Mouse (Mus musculus) thymus, postnatal 36 days (tissue): ENCODE results near the gene Lexm.

Source experiments
- DNase-seq, 2 experiments: peaks; one replicate each; pipeline ENCODE4 v3.0.0; 2022; ENCODE audit warnings: mixed read lengths in 2 of 2

Gene Lexm

DNA sequence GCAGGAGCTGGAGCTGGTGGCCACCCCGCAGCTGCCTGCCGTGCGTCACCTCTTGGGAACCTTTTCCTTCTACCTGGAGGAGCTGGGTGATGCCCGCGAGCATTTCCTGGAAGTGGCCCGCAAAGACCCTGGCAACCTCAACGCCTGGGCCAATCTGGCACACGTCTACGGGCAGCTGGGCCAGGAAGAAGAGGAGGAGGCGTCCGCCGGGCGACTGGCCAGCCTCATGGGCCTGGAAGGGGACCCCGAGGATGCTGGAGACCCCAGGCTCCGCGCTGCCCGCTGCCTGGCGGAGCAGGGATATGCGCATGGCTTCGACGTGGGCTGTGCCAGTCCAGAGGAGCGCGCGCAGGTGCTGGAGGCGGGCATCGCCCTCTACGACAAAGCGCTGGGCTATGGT, 5.7 kb upstream of the Lexm start:
- no peak for DNase-seq

DNA sequence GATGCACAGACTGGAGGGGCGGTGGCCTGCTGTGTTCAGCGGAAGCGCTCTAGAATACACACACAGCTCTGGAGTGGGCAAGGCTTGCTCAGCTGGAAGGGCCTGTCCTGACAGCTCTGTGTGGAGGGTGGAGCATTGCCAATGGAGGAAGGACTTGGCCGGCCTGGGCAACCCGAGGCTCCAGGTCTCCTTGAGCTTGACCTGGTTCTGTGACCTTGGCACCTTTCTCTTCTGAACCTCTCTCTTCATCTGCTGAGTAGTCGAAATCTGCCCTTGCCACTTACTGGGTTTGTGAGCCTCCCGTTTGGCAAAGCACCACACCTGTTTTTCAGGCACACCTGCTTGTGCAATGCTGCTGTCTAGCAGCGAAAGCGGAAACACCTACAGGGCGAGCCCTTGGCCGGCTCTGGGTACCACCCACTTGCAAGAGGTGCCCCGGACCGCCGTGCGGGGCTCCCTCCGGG, 5.0 kb upstream of the Lexm start, which contains the start of gene Ttc22:
Gene Ttc22 (plus strand): TSS at position 403 of the 464 bp plus-strand sequence.
- no peak for DNase-seq

DNA sequence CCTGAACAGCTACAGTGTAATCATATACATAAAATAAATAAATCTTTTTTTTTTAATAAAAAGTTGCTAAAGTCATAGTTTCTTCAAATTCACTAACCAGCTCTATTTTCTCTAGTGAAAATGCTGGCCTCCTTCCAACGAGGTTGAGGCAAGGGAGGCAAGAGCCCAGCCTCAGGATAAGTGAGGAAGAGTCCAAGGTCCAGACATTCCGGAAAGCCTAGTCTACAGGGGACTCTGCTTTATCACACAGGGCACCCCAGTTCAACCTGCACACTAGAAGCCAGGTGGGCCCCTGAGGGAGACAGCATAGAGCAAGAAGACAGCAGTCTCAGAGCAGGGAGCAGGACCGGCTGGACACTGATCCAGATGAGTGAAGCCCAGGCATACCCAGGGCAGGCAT, 4.4 kb upstream of the Lexm start:
- no peak for DNase-seq

DNA sequence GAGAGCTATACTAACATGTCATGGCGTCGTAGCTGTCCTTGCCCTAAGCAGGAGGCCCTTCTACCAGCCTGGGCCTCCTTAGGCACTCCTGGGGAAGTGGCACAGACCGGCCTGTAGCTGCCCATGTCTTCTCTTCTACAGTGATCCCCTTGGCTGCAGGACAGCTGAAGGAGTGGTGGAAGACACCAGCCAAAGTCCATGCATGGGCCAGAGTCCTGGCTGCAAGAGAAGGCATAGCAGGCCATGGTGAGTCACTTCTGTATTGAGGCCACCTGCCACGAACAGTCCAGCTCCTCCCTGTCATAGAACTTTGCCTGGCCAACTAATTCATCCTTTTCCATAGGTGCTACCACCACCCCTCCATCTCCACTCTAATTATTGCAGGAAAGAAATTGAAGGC, 1.9 kb upstream of the Lexm start:
- DNase-seq: no peak

DNA sequence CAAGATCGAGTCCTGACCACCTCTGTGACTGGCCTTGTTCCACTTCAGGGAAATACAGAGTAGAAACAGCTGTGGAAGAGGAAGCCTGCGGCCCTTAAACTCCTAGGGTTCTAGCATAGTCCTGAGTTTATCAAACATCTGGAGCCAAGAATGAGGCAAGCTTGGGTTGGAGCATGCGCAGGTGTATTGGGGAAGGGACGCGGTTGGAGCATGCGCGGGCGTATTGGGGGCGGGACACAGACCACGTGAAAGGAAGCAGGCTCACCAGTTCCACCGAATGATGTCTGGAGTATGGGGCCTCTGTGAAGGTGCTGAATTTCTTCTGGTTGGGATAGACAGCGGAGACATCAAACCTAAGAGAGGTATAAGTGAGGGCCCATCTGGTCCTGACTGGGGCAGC, 1.4 kb downstream of the Lexm start:
- peak; percentile 22 to 52 for DNase-seq

DNA sequence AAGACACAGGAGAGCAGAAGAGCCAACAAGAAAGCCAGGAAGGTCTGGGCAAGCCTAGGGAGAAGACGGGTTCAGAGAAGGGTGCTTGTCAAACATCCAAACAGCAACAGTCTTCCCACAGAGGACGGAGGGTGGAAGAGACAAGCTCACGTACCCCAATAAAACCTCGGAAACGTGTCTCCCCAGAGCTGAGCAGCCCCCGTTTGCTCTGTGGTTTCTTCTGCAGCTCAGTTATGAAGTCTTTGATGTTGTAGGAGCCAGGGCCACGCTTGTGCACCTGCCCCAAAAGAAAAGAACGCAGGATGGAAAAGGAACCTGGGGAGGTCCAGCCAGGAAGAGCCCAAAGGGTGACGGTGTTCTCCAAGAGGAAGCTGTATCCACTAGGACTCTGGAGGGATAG, 2.2 kb downstream of the Lexm start:
- peak; percentile 55 to 66 for DNase-seq

DNA sequence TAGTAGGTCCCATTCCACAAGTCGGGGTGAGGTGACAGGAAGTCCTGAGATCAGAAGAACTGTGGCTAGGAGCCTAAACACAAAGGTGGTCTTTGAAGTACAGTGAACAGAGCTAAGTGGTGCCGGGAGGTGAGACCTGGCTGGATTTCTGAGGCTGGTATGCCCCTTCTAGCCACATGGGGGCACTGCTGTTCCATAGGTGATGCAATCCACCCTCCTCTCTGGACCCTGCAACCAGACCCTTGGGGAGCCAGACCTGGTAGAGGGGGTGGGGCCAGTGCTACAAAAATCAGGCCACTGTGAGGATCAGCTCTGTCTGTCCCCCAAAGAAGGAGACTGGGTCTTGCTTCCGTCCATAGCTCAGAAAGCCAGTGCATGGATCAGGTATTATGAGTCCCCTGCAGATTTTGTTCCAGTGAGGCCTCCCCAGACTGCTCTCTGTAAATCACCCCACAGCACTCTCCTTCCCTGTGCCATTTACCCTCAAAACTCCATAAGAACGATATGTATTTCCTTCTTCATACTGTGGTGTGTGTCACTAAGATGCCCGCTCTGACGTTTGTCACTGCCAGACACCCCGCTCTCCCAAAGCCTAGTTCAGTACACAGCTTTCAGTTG, 2.8 kb downstream of the Lexm start:
- peak; percentile 83 to 85 for DNase-seq

DNA sequence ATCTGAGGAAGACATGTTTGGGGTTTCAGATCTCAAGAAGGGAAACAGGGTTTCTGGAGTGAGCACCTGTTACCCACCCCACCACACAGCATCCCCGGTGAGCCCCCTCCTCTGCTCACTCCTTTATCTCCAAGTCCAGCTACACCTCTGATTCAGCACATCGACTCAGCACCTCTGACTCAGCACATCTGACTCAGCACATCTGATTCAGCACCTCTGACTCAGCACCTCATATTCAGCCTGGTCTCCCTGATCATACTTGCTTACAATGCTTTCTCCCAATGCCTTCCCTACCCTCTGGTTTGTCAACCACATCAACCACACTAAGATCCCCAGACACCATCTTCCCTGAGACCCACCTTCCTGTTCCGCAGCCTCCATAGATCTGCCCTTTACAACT, 3.5 kb downstream of the Lexm start:
- peak; percentile 32 to 55 for DNase-seq

DNA sequence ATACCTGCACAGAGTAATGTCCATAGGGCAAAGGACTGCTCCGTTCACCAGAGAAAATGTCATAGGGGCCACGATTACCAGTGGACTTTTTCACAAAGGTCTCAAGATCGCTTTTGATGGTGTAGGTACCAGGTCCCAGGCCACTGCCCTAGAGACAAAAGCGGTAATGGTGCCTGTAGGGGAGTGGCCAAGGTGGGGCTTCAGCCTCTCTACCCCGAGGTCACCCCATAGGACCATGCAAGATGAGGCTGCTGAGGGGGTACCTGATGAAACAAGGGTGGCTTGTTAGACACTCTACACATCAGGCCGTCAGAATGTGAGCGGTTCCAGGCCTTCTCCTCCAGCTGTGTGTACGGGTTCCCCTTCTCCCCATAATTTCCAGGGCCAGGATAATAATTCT, 3.9 kb downstream of the Lexm start:
- no peak for DNase-seq

DNA sequence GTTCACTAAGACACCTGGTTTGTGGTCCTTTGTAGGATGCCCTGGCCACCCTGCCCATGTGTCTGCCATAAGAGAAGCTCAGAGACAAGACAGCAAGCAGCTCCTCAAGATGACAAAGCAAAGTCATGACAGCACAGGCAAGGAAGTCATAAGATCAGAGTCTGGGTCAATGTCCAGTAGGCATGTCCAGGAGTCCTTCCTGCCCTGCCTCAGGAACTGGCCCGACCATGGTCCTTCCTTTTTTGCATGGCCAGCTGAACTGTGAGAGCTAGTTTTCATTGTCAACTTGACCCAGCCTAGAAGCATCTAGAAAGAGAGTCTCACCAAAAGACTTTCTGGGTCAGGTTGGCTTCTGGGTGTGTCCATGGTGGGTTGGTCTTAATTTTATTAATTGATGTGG, 9.1 kb downstream of the Lexm start:
- DNase-seq: no peak

DNA sequence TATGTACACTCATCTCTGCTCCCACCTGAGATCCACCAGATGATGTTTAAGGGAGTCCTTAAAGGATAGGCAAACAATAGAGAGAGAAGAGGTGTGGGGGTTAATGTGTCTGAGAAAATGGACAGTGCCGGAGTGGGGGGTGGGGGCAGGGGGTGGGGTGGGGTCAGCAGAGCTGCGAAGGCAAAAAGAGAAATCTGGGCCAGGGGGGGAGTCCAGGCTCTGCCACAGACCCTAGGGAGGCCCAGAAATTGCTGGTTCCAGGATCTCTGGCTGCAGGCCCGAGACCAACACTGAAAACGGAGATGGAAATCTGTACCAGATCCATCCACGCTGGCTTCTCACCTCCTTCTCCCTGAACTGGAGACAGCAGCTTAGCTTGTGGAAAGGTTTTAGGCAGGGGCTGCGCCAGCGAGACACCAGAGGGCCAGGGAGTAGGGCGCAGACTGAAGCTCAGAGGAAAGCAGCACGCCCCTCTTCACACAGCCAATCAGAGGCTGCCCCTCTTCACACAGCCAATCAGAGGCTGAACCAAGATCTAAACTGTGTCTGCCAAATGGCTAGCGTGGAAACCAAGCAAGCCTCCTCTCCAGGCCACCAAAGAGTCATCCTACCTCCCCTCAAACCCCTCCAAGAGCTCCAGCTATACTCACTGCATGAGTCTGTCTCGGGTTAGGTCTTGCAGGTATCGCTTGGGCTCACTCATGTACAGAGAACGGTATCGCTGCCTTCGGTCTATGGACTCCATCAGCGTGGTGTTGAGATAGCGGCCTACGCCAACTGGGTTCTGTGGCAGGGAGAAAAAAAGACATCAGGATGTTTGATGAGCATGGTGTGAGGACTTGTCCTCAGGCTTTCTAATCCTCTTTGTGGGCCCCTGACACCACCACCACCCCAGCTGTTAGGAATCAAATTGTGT, 10.1 kb downstream of the Lexm start:
- DNase-seq: no peak

DNA sequence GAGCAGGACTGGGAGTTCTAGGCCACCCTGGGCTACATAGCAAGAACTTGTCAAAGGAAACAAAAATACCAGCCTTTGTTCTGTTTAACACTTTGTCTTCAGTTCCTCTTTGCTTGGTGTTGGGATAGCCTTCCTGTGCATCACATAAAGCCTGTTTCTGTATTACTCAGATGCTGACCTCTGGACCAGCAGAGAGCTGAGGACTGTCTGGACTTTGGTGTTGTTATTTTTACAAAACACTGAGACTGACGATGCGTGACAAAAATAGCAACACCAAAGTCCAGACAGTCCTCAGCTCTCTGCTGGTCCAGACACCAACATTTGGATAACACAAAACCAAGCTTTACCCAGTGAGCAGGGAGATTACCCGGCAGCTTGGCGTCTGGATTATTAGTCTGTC, 16.3 kb downstream of the Lexm start:
- DNase-seq: no peak

DNA sequence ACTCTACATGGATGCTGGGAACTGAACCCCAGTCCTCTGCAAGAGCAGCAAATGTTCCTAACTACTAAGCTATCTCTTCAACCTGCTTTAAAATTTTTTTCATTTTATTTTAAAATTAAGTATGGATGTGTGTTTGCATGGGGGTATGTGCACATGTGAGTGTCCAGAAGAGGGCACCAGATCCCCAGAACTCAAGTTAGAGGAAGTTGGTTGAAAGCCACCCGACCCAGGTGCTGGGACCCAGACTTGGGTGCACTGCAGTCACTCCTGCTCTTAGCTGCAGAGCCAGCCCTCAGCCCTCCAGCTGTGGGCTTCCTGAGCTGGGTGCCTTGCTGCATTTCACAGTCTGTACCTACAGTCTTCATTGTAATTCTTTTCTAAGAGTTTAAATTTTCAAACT, 17.6 kb downstream of the Lexm start:
- DNase-seq: no peak

DNA sequence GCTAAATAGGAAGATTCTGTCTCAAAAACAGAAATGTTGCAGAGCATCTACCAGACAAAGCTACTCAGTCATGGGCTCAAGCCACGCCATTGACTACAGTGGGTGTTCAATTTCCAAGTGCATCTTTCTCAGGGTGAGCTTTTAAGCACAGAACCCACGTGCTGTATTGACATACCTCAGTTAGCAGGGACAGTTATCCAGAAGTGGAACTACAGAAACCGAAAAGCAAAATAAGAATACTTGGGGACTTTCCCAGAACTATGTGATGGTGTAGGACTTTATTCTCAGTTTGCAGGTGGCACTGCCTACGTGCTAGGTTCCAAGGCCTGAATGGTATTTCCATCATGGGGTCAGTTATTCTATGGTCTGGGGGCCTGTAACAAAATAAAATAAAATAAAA, 19.3 kb downstream of the Lexm start:
- DNase-seq: no peak

DNA sequence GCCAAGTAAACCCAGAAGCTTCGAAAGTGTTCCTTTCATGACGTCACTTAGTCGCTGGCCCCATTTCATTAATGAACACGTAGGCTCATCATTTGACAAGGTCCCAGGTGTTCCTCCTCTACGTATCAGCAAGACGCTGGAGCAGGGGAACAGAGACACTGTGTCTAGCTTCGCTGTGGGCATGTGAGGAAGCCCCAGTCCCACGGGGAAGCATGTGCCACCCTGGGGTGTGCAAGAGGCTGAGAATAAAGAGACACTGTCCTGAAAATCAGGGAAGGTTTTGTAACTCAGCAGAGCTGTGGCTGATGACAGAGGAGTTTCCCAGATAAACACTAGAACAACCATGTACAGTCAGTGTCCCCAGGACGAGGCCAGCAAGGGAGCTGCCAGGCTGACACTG, 20.0 kb downstream of the Lexm start:
- DNase-seq: no peak

DNA sequence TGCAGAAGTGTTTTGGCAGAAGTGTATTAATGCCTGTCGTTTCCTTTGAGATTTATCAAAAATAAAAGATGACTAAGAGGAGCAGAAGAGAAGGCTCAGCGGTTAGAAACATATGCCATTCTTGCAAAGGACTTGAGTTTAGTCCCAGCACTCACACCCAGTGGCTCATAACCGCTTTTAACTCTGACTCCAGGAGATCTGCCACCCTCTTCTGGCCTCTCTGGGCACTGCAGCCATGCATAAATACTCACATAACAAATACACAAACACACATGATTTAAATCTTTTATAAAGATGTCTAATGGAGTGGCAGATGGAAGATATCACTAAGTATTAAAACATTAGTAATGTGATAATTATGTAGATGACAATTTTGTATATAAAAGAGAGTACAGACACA, 20.8 kb downstream of the Lexm start:
- DNase-seq: no peak

DNA sequence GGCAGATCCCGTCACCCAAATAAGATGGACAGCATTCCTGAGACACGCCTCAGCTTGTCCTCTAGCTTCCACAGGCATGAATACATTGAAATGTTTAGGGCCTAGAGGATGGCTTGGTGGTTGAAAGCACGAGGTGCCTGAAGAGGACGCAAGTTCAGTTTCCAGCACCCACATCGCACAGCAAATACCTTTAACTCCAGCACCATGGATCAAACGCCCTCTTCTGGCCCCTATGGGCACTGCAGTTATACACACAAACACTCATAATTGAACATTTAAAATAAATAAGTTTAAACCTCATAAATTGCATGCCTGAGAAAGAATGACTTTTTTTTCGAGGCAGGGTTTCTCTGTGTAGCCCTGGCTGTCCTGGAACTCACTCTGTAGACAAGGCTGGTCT, 23.4 kb downstream of the Lexm start:
- DNase-seq: no peak

DNA sequence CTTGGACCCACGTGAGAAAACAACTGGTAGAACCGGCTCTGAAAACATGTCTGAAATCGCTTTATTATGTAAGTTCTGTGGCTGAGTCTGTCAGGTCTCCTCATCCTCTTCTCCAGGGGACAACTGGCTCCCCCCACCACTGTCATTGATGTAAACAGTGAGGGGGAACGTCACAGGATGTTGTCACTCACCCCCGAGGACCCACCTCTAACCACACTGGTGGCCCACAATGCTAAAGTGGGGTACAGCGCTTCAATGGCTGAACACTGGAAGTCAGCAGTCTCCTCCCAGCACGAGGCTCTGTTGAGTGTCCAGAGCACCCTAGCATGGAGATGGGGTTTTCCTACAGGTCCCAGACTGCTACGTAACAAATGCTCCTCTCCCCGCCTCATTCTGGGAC, 26.2 kb downstream of the Lexm start:
- DNase-seq: peak in 1 of 2 experiments; percentile 26

DNA sequence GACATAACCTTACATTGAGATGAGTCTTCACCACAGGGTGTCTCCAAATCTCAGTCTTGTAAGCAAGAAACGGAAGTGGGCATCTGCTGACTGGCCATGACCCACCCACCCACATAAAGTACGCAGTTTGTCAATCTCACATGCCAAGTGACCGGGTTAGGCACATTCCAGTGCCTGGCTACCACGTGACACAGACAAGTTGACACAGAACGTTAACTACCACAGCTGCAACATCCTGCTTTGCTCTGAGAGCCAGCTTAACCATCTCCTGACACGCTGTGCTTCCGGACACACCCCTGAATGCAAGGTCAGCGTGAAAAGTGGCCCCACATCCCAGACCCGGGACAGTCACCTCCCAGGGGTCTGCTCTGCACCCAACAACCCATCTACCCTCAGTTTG, 26.9 kb downstream of the Lexm start:
- peak; percentile 19 to 33 for DNase-seq

DNA sequence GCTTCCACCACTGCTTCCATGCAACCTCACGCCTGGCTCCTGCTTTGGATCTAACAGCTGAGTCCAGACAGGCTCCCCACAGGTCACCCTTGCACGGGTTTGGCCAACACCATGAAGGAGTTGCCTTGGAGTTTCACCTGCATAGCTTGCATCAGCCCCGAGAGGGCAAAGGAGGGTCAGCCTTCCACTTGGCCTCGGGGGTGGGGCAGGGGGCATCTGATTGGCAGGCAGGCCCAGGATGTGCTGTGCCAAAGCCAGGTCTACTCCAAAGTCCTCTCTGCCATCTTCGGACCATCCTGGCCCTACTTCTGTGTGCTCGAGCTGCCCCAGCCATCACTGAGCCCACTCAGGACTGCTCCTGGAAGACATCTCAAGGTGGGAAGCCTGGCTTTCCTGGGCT, 30.0 kb downstream of the Lexm start:
- no peak for DNase-seq

DNA sequence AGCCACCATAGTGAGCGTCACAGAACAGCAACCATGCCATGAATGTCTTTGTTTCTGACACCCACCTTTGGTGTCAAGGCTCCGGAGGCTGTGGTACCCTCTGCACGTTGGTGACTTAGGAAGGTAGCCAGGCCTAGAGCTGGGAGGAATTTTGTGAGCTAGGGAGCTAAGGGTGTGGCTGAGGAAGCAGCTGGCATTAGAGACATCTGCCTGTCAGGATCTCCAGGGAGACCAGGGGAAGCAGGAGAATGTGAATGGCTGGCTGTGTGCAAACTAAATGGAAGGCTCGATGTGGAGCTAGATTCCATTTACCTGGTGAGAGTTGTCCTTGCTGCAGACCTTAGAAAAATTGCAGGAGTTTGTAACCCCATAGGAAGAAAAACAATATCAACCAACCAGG, 32.4 kb downstream of the Lexm start:
- DNase-seq: no peak

DNA sequence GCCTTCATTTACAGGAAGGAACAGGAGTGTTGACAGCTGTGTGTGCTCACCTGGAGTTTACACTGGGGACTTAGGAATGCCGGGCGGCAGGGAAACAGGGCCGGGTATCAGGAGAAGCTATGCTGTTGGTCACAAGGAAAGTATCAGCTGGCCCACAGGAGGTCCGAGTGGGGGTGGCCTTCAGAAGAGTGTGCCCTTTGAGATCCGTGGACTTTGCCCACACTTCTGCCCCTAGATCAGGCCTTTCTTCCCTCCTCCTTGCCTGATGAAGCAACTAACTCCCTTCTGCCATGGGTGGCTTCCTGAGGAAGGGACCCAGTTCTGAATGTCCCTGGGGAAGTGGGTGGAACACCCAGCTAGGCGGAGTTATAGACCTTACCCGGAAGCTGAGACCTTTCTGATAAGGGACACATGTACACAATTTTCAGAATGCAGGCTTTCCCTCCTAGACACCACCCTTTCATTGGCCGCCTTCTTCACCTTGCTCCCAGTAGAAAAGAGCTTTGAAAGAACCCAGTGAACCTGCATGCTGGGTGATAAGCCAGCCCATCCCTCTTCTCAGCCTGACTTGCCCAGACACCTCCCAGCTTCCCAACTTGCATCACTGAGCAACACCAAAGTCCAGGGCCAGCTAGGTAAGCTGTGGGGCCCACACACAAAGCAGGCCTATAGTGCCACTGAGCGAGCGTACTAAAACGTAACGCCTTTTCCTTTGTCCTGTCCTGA, 34.5 kb downstream of the Lexm start:
- no peak for DNase-seq

DNA sequence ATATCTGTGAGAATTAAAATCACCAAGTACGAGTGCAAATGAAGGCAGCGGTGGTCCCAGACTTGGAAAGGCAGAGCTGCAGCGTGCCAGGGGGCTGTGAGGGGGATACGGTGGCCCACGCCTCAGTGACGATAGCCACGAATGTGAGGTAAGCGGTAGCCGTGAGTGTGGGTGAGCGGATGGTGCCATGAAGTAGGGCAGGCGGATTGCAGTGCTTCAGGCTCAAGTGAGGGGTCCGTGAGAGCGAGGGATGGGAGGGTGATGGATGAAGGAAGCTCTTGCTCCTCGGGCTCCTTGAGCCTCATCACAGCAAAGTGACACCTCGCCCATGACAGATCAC, 35.2 kb downstream of the Lexm start:
- DNase-seq: no peak
